Mouse (Mus musculus) activated CD4-positive, CD25-positive, alpha-beta regulatory T cell (primary cell): Measurements from ENCODE around the gene Acod1. TPM values are rescaled to one million over a fixed set of nuclear protein-coding genes. Genes with fewer than 3 reads are reported as not detected.

Experiments
- polyA plus RNA-seq, 2 experiments: library from polyadenylated mRNA; unstranded; fragments of 100-300 nt; shearing (Covaris generic); gene quantifications; one replicate each; pipeline ENCODE4 v1.2.1; 2017

The Acod1 gene
- polyA plus RNA-seq: under 1 TPM in 1 of 2 experiments, not detected in 1; 0.12 TPM

DNA sequence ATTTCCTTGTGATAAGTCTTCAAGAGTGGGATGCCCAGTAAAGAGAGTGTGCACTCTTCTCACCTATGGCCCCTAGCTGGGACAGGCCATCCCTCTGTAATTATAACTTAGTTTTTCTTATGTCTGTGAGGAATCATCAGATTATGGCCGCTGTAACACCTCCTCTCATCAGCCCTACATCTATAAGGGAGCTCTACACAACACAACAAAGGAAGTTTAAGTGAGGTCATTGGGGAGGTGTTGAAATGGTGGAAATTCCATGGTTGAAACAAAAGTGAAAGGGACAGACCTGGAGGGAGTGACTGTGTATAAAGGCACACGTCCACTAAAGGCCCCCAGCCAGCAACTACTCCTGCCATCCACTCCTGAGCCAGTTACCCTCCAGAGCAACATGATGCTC is at the start of gene Acod1:
Gene Acod1 (plus strand): TSS at position 301 of the 400 bp plus-strand sequence.

DNA sequence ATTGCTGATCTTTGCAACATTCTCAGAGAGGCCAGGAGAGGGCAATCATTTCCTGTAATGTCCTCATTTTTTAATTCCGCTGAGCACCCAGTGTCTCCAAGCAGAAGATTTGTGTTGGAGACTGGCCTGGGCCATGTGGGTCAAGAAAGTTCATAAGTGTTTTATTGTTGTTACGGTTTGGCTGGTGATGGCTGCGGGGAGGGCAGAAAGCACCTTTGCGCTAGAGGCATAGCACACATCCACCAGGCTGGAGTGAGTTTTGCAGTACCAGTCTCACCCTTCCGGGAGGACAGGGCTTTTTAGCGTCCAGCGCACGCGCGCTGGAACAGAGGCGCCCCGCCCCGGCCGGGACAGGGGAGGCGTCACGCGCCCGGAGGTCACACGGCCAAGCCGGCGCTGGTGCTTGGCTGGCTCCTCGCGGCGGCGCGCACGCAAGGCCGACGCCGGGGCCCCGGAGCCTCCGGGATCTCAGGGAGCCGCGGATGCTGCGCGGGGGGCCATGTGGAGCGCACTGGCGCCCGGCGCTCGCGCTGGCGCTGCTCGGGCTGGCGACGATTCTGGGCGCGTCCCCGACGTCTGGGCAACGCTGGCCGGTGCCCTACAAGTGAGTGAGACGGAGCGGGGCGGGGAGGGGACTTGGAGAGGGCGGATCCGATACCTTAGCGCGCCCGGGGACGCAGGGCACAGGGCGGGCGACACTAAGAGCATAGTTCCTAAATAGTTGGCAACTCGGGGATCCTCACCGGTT is 23.3 kb downstream of the Acod1 start, which contains the start of gene Cln5:
Gene Cln5 (plus strand): TSS at position 353 of the 748 bp plus-strand sequence.

DNA sequence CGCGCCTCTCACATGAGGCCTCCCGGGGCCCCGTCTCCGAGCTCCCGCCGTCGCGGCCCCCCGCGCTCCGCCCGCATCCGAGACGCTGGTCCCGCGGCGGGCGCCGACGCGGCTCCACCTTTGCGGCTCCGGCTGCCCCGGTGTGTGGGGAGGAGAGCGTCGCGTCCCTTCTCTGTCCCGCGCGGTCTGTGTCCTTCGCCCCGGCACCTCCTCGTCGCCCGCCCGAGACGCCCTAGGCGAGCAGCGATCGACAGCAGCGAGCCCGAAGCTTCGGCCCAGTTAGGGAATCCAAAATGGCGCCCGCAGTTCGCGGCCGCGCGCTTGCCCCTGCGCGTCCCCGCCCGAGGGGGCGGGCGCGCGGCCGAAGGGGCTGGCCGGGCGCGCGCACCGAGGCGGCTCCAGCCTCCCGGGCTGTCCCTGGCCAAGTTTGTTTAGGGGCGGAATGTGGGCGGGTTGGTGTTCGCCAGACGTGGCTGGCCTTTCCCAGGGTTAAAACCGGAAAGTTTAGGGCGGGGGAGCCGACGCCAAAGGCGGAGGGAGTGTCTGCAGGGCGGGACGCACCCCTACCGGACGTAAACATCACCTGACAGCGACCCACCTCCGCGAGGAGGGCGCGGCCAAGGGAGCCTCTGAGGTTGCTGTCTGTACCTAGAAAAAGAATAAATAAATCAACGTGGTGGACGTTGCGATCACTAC is 52.6 kb downstream of the Acod1 start, which contains the start of gene Fbxl3:
Gene Fbxl3 (minus strand): TSS at position 329 of the 696 bp plus-strand sequence.

Other genes starting within 250 kb of the Acod1 start
- gene Kctd12, start 64.3 kb upstream of the Acod1 start, polyA plus RNA-seq: 1 to 10 TPM; 1.6 to 2.1 TPM
- gene Cln5, start 23.2 kb downstream of the Acod1 start, polyA plus RNA-seq: 10 to 100 TPM; 30.8 to 33.0 TPM
- gene Fbxl3, start 52.6 kb downstream of the Acod1 start, polyA plus RNA-seq: 10 to 100 TPM; 72.1 to 79.0 TPM